Mouse (Mus musculus) forebrain, embryonic 16.5 days (tissue): Measurements from ENCODE around the gene Mrpl19. TPM values are rescaled to one million over a fixed set of nuclear protein-coding genes. Genes with fewer than 3 reads are reported as not detected.
A peak's percentile ranks its signal among the peaks of the same experiment; 100 is the strongest.

Experiments used
- ATAC-seq: fragments of 200-750 bp; cut with Nextera tagmentation; 2 replicates; pipeline ENCODE4 v1.8.0; 2017; ENCODE audit warnings: mild to moderate bottlenecking, moderate library complexity
- H3K27ac ChIP-seq: fragments of 300-500 bp; sonication (generic); 2 replicates; pipeline ENCODE4 v1.5.1; 2014; ENCODE audit warnings: low read length, control low read depth
- H3K27me3 ChIP-seq: fragments of 300-500 bp; sonication (generic); replicated peaks from 2 replicates; pipeline ENCODE4 v1.6.1; 2014; ENCODE audit warnings: low read length; ENCODE audit not compliant: control insufficient read depth, insufficient read depth
- H3K36me3 ChIP-seq: fragments of 300-500 bp; sonication (generic); 2 replicates; pipeline ENCODE4 v1.6.1; 2014; ENCODE audit not compliant: control insufficient read depth, insufficient read depth
- H3K4me1 ChIP-seq: fragments of 300-500 bp; sonication (generic); replicated peaks from 2 replicates; pipeline ENCODE4 v1.6.1; 2014; ENCODE audit warnings: low read length; ENCODE audit not compliant: control insufficient read depth, insufficient read depth
- H3K4me2 ChIP-seq: fragments of 300-500 bp; sonication (generic); 2 replicates; pipeline ENCODE4 v1.6.1; 2014; ENCODE audit warnings: mild to moderate bottlenecking, low read length, control low read depth
- H3K4me3 ChIP-seq: fragments of 300-500 bp; sonication (generic); replicated peaks from 2 replicates; pipeline ENCODE4 v1.5.1; 2014; ENCODE audit warnings: mild to moderate bottlenecking, low read length, control low read depth
- H3K9ac ChIP-seq: fragments of 300-500 bp; sonication (generic); replicated peaks from 2 replicates; pipeline ENCODE4 v1.6.1; 2014; ENCODE audit warnings: low read depth, low read length, control low read depth
- H3K9me3 ChIP-seq: fragments of 300-500 bp; sonication (generic); 2 replicates; pipeline ENCODE4 v1.6.1; 2016; ENCODE audit warnings: low read length; ENCODE audit not compliant: control insufficient read depth
- WGBS: fragments of 180-500 bp; shearing (Covaris S2); extraction: QIAGEN DNeasy Blood & Tissue Kit; methylation state at CpG from one replicate; pipeline ENCODE4 v1.1.7; 2014; 5-methylcytosine and 5-hydroxymethylcytosine counted together
- polyA plus RNA-seq: library from polyadenylated mRNA; unstranded; fragments of >200 nt; fragmentation: Nextera tagmentation; extraction: Ambion mirVana; gene quantifications from 2 replicates; pipeline ENCODE4 v1.2.1, GENCODE M21; 2015

The Mrpl19 gene
- polyA plus RNA-seq, 1 experiment from 2014 or later = 40.0 TPM

DNA sequence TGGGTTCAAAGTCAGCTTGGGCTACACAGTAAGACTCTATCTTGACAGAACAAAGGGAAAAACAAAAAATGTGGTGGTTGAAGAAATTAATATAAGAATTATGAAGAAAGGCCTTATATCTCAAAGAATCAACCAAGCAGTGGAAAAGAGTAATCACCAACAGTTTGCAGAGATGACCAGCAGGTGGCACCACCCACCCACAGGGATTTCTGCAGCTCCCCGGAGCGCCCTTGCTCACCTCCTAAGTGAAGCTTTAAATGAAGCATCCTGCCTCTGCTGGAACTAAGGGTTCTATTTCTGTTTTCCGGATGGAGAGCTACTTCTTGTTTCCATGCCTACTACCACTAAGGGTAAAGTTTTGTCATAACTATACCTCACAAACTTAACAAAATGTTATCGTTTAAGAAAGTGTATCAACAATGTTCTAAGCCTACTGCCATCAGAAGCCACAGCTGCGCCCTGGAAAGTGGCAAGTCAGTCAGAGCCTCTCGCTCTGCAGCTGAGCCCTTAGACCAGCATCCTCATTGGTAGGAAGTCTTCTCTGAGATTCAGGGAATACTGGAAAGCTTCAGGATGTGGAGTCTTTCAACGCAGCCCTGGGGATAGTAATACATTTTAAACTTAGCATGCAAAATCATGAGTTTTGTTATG, 10.3 kb upstream of the Mrpl19 start:
- Histone ChIP-seq H3K4me1 (no peaks in the 10 kb centered on the region), H3K9me3 (no peaks in the 10 kb centered on the region)
- 39% methylated on average over 7 of the region's 7 CpGs for WGBS

DNA sequence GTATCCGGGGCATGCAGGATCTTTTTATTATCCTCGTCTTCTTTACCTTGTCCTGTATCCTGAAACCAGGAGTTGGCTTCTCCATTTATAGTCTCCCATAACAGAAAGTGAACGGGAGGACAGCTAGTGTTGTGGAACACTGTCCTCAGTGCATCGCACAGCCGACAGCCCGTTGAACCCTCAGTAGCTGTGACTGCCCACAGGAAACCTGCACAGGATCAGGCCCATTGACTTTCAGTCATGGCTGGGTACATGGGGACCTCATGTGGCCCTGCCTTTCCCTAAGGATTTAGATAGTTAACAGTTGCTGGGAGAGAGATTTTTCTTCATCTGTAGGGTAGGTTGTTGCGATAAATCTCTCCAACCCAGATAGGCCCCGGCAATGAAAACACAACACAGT, 6.8 kb upstream of the Mrpl19 start:
- H3K9me3 ChIP-seq = no peaks in the 10 kb centered on the region
- H3K4me3 ChIP-seq = no peak overlapping the region
- H3K4me2 ChIP-seq = no peak overlapping the region
- no peaks in the 10 kb centered on the region for H3K36me3 ChIP-seq
- no peaks in the 10 kb centered on the region for H3K4me1 ChIP-seq
- no peak overlapping the region for H3K9ac ChIP-seq
- ATAC-seq = no peak
- no peak overlapping the region for H3K27ac ChIP-seq
- H3K27me3 ChIP-seq = no peaks in the 10 kb centered on the region
- 93% methylated on average over 8 of the region's 8 CpGs for WGBS

More for the DNA sequence above, 10.3 kb upstream of the Mrpl19 start:
- H3K27me3 ChIP-seq = no peaks in the 10 kb centered on the region
- H3K36me3 ChIP-seq = no peaks in the 10 kb centered on the region
- peak; percentile 74; the same call in 1 of the 2 replicates for ATAC-seq
- H3K4me3 ChIP-seq = no peak overlapping the region
- no peak overlapping the region for H3K9ac ChIP-seq
- H3K27ac ChIP-seq = no peak overlapping the region
- no peak overlapping the region for H3K4me2 ChIP-seq

DNA sequence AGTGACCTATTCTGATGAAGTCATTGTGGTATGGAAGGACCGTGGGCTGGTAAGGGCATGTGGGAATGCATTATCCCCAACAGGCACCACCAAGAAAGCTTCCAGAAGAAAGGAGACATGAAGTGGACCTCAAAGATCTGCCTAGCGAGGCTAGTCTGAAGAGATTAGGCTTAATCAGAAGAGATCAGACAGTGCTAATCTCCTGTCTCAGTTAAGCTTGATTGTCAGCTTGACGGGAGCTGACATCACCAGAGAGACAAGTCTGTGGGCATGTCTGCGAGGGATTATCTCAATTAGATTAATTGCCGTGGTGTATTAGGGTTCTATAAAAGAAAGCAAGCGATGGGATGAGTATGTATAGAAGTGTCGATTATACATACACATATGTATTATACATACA, 5.4 kb upstream of the Mrpl19 start:
- no peak overlapping the region for H3K4me3 ChIP-seq
- 35% methylated on average over 7 of the region's 7 CpGs for whole genome bisulfite sequencing
- H3K9ac ChIP-seq = no peak overlapping the region
- ATAC-seq = no peak
- H3K4me2 ChIP-seq = no peak overlapping the region
- H3K27ac ChIP-seq = no peak overlapping the region
- no peaks in the 10 kb centered on the region for H3K27me3 ChIP-seq
- H3K4me1 ChIP-seq = no peaks in the 10 kb centered on the region
- no peaks in the 10 kb centered on the region for H3K36me3 ChIP-seq
- H3K9me3 ChIP-seq = no peaks in the 10 kb centered on the region

DNA sequence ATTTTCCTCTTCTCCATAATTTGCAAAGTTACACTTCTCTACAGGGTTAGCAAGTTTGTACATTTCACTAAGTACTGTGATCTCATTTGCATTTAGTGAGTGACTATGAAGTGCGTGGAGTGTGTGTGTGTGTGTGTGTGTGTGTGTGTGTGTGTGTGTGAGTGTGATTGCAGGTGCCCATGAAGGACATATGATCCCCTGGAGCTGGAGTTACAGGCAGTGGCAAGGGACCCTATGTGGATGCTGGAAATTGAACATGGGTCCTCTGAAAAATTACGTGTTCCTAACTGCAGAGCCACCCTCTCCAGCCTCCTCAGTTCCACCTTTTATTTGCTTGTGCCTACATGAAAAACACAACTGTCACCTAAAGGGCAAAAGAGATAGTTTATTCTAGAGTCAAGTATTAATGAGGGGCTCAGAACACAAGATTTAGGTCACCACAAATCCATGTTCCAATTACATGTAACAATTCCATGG, 348 bp upstream of the Mrpl19 start:
- ATAC-seq = no peak; the same call in 1 of the 2 replicates
- H3K4me1 ChIP-seq = peaks cover 7% of the 10 kb centered on the region
- H3K9me3 ChIP-seq = no peaks in the 10 kb centered on the region
- peaks cover 16% of the 10 kb centered on the region for H3K36me3 ChIP-seq
- WGBS = 46% methylated on average over 2 of the region's 2 CpGs
- peak overlapping the region; percentile 43 for H3K4me2 ChIP-seq
- peak overlapping the region; percentile 82 for H3K4me3 ChIP-seq
- H3K9ac ChIP-seq = no peak overlapping the region; the same call in 1 of the 2 replicates
- H3K27ac ChIP-seq = no peak overlapping the region
- no peaks in the 10 kb centered on the region for H3K27me3 ChIP-seq

DNA sequence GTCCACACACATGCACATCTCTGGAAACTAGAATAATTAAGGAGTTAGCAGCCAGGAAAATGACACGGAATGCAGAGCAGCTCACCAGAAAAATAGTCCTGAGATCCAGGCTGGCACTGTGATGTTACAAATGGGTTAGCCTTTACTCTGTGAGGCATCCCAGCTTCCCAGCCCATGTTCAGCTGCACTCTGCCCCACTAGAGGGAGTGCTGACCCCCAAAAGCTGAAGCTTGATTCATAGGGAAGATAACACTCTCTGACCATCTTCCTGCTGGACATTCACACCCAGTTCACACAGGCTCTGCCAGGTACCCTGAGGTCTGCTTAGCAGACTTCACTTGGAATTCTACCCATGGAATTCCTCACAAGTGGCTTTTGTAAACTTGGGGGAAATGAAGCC, 5.5 kb downstream of the Mrpl19 start:
- Histone ChIP-seq H3K4me1 (peaks cover 7% of the 10 kb centered on the region), H3K27ac (no peak overlapping the region), H3K27me3 (no peaks in the 10 kb centered on the region), H3K9me3 (no peaks in the 10 kb centered on the region), H3K36me3 (peaks cover 41% of the 10 kb centered on the region), H3K4me2 (no peak overlapping the region), H3K4me3 (no peak overlapping the region), H3K9ac (no peak overlapping the region)
- no peak for ATAC-seq
- WGBS = 74% methylated on average over 1 of the region's 1 CpGs

DNA sequence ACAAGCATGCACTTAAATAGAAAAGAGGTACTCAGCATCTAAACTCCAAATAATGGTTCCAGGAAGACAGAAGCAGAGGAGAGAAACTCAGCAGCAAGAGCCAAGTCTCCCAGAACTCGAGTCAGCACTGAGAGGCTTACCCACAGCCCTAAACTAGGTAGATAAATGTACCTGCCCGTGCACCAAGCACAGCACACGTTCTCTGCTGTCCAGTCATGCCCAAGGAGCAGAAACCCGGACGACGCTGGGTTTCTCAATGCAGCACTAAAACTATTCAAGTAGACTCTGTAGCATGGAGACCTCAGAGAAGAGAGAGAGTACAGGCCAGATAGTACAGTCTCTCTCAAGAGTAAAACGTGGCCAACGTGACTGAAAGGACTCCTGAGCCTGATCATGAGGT, 5.9 kb downstream of the Mrpl19 start:
- H3K9ac ChIP-seq = no peak overlapping the region
- H3K36me3 ChIP-seq = peaks cover 41% of the 10 kb centered on the region
- H3K27me3 ChIP-seq = no peaks in the 10 kb centered on the region
- H3K4me3 ChIP-seq = no peak overlapping the region
- ATAC-seq = no peak
- 95% methylated on average over 8 of the region's 8 CpGs for WGBS
- H3K4me1 ChIP-seq = peaks cover 4% of the 10 kb centered on the region
- H3K4me2 ChIP-seq = no peak overlapping the region
- H3K9me3 ChIP-seq = no peaks in the 10 kb centered on the region
- H3K27ac ChIP-seq = no peak overlapping the region

DNA sequence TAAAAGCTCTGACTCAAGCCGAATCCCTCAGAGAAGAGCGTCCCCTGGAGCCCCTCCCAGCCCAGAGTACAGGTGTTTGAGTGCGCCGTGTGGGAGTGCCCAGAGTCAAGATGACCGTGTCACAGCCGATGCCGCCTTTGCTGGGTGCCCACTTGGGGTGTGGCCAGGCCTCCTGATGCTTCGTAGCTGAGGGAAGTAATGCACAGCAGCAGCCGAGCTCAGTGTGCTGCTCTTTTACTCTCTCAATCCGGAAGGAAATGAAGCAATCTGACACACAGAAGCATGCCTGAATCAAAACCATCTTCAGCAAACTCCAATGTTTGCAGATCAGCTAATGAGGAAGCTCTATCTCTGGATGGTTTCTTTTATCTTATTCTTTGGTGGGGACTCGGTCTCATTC, 7.8 kb downstream of the Mrpl19 start:
- ATAC-seq = no peak
- no peak overlapping the region for H3K4me2 ChIP-seq
- no peaks in the 10 kb centered on the region for H3K9me3 ChIP-seq
- no peak overlapping the region for H3K4me3 ChIP-seq
- WGBS = 89% methylated on average over 11 of the region's 11 CpGs
- H3K27me3 ChIP-seq = no peaks in the 10 kb centered on the region
- no peak overlapping the region for H3K9ac ChIP-seq
- H3K4me1 ChIP-seq = no peaks in the 10 kb centered on the region
- no peak overlapping the region for H3K27ac ChIP-seq
- H3K36me3 ChIP-seq = peaks cover 34% of the 10 kb centered on the region

DNA sequence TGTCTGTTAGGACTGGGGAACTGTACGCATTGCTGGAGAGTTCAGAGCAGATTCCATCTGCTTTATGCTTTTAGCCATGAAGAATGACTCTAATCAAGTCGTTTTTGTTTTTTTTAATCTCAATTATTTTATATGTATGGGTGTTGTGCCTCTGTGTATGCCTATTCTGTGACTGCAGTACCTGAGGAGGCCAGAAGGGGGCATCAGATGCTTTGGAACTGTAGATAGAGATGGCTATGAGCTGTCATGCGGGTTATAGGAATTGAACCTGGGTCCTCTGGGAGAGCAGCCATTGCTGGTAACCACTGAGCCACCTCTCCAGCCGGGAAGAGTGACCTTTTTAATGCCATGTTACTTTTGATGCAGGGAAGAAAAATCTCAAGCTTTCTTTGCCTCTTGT, 9.4 kb downstream of the Mrpl19 start:
- ATAC-seq = no peak
- WGBS = 96% methylated on average over 4 of the region's 4 CpGs
- Histone ChIP-seq H3K27me3 (no peaks in the 10 kb centered on the region), H3K27ac (no peak overlapping the region), H3K36me3 (peaks cover 31% of the 10 kb centered on the region), H3K4me3 (no peak overlapping the region), H3K9ac (no peak overlapping the region), H3K9me3 (no peaks in the 10 kb centered on the region), H3K4me2 (no peak overlapping the region), H3K4me1 (no peaks in the 10 kb centered on the region)

DNA sequence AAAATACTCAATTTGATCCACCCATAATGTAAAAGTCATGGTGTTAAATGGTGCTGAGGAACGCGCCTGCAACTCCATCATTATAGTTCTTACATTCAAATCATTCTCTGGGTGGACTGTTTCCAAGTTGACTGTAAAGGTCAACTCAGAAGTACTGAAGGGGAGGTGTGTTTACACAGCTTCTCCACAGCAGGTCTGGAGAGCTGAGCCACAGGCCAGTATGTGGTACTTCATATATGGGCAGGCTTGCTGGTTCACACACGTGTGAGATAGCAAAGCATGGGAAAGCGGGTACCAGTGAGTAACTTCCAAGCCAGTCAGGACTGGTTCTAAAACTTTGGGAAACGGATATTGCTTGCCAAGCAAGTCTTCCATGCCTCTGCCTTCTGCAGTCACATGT, 10.6 kb downstream of the Mrpl19 start:
- ATAC-seq = no peak

DNA sequence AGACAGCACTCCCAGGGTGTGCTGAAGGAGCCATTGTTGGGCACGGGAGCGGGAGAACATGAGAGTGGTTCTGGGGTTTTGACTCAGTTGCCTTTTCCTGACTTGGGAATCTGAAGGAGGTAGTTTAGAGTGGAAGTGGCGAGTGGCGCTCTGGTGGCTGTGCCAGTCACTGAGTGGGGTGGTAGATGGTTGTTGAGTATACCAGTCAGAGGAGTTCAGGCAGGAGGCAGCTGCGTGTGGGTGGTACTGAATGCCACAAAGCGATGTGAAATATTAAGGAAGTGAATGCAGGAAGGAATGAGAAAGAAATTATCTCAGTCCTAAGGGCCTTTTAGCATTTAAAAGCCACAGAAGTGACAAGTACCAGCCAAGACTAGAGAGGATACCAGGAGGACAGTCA, 18.9 kb downstream of the Mrpl19 start:
- H3K4me1 ChIP-seq = no peaks in the 10 kb centered on the region
- peaks cover 35% of the 10 kb centered on the region for H3K36me3 ChIP-seq
- no peaks in the 10 kb centered on the region for H3K9me3 ChIP-seq
- no peak for ATAC-seq
- WGBS = 95% methylated on average over 6 of the region's 6 CpGs
- no peak overlapping the region for H3K4me2 ChIP-seq
- no peak overlapping the region for H3K4me3 ChIP-seq
- no peak overlapping the region for H3K27ac ChIP-seq
- H3K9ac ChIP-seq = no peak overlapping the region
- H3K27me3 ChIP-seq = no peaks in the 10 kb centered on the region

More for the DNA sequence above, 10.6 kb downstream of the Mrpl19 start:
- no peaks in the 10 kb centered on the region for H3K4me1 ChIP-seq
- peaks cover 37% of the 10 kb centered on the region for H3K36me3 ChIP-seq
- H3K4me2 ChIP-seq = no peak overlapping the region
- no peak overlapping the region for H3K9ac ChIP-seq
- H3K9me3 ChIP-seq = no peaks in the 10 kb centered on the region
- no peaks in the 10 kb centered on the region for H3K27me3 ChIP-seq
- no peak overlapping the region for H3K4me3 ChIP-seq
- 93% methylated on average over 5 of the region's 5 CpGs for WGBS
- H3K27ac ChIP-seq = no peak overlapping the region
